Mouse (Mus musculus) brain, embryonic 14.5 days (tissue): ENCODE data around the gene Tmem102.

Experiments used
- CTCF ChIP-seq: fragments of 200-500 bp; IDR thresholded peaks from 2 replicates; pipeline ENCODE4 v1.5.1; 2012; ENCODE audit warnings: inconsistent platforms, mild to moderate bottlenecking, moderate library complexity, borderline replicate concordance; ENCODE audit not compliant: insufficient read depth, insufficient read length; ENCODE audit errors: extremely low read depth
- POLR2A ChIP-seq: fragments of 200-500 bp; IDR thresholded peaks from 2 replicates; pipeline ENCODE4 v1.6.1; 2012; ENCODE audit warnings: mild to moderate bottlenecking, inconsistent platforms, borderline replicate concordance; ENCODE audit not compliant: poor library complexity, insufficient read depth, insufficient read length, severe bottlenecking; ENCODE audit errors: extremely low read depth

DNA sequence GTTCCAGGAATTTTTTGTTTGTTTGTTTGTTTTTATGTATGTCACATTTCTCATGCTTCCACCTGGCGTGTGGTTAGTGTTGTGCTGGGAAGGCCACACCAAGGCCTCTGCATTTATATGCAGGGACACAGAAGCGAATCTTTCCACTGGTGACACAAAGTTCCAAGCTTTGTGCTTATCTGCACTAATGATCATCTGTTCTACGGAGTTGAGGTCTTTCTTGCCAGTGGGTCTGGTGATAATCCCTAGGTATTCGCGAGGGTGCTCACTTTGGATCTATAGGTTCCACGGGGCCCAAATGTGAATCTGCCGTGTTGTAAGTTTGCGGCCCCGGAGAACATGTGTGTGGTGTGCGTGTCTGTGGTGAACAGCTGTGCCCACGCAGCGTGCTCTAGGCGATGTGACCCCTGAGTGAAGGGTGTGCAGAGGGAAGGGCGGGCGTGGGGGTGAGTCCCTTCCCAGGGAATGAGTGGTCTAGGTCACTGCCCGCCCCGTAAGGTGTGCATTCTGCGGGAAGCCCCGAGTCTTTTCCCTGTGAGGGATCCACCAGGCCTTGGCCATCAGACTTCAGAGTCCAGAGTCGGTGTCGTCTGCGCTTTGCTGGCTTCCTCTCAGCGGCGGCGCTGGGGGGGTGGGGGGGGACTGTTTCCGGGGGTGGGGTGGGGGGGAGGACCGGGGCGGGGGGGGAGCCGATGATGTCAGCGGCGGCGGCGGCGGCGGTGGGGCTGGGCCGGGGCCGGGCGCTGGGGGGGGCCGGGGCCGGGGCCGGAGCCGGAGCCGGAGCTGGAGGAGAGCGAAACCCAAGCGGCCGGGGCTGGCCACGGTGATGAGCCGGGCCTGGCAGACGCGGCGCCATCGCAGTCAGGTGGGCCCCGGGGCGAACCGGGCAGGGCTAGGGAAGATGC, 40.0 kb downstream of the Tmem102 start, which contains the start of gene Zbtb4:
- TF ChIP-seq POLR2A (no peak), CTCF (no peak)
